Mouse (Mus musculus): ENCODE data around the gene S1pr2.

DNA sequence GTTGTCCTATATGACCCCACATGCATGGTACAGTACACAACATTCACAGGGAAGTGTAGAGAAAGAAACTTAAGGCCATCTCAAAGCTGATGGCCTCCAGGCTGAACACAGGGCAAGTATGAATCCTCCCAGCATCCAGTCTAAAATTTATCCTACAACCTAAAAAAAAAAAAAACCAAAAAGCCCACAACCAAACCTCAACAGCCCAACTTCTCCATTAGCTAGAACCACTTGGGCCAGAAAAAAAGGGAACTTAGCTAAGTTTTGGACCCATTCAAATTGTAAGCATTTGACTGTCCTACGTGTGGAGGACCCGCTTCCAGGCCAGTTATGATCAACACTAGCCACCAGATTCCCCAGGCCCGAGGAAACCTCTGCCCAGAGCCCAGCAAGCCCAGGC lies 53.3 kb downstream of the S1pr2 start:
- no peak for TF ChIP-seq POLR2A (IDR thresholded peaks at IDR 0.05; ENCODE audit: borderline replicate concordance, low read depth, low read length)
- TF ChIP-seq CTCF (IDR thresholded peaks at IDR 0.05; ENCODE audit: low read depth, low read length): no peak
